Mouse (Mus musculus) T-cell, adult 2 months (primary cell): Measurements from ENCODE around the gene Popdc2.
A peak's percentile ranks its signal among the peaks of the same experiment; 100 is the strongest.

ENCODE experiments used
- DNase-seq: peaks from one replicate; pipeline ENCODE4 v3.0.0; 2022; ENCODE audit warnings: low spot score

Gene Popdc2

GRCm38 (mm10) chr16:38401468-38401867, 39.5 kb downstream of the Popdc2 start:
- no peak for DNase-seq

GRCm38 (mm10) chr16:38403639-38404038, 41.6 kb downstream of the Popdc2 start:
- DNase-seq: peak; percentile 69

- no peak for DNase-seq
Observed at GRCm38 (mm10) chr16:38406293-38406692, 44.3 kb downstream of the Popdc2 start.

- DNase-seq: no peak
Observed at GRCm38 (mm10) chr16:38406708-38407107, 44.7 kb downstream of the Popdc2 start.

GRCm38 (mm10) chr16:38407584-38407983, 45.6 kb downstream of the Popdc2 start:
- DNase-seq: no peak

GRCm38 (mm10) chr16:38408416-38408815, 46.4 kb downstream of the Popdc2 start:
- DNase-seq: no peak

GRCm38 (mm10) chr16:38414953-38415352, 52.9 kb downstream of the Popdc2 start:
- no peak for DNase-seq

GRCm38 (mm10) chr16:38425374-38425773, 63.4 kb downstream of the Popdc2 start:
- no peak for DNase-seq

- no peak for DNase-seq
Observed at GRCm38 (mm10) chr16:38425799-38426198, 63.8 kb downstream of the Popdc2 start.
